Mouse (Mus musculus) limb, embryonic 11.5 days (tissue): Measurements from ENCODE around the gene Necab3. TPM values are rescaled to one million over a fixed set of nuclear protein-coding genes. Genes with fewer than 3 reads are reported as not detected.

ENCODE experiments used
- ATAC-seq: fragments of 200-750 bp; cut with Nextera tagmentation; 2 replicates; pipeline ENCODE4 v1.8.0; 2017; ENCODE audit warnings: low read depth; ENCODE audit not compliant: insufficient number of reproducible peaks, low FRiP score, low TSS enrichment
- DNase-seq: peaks from one replicate; pipeline ENCODE4 v3.0.0-alpha.2; 2015; ENCODE audit warnings: low spot score
- H3K27ac ChIP-seq: fragments of 300-500 bp; sonication (generic); replicated peaks from 2 replicates; pipeline ENCODE4 v1.5.1; 2014; ENCODE audit warnings: low read depth, mild to moderate bottlenecking, low read length
- H3K27me3 ChIP-seq: fragments of 300-500 bp; sonication (generic); 2 replicates; pipeline ENCODE4 v1.6.1; 2014; ENCODE audit warnings: mild to moderate bottlenecking, low read length, mixed read lengths; ENCODE audit not compliant: control insufficient read depth, insufficient read depth
- H3K36me3 ChIP-seq: fragments of 300-500 bp; sonication (generic); 2 replicates; pipeline ENCODE4 v1.6.1; 2014; ENCODE audit warnings: mild to moderate bottlenecking, low read length, moderate library complexity, mixed read lengths; ENCODE audit not compliant: control insufficient read depth, insufficient read depth
- H3K4me1 ChIP-seq: fragments of 300-500 bp; sonication (generic); 2 replicates; pipeline ENCODE4 v1.6.1; 2014; ENCODE audit warnings: low read length, mixed read lengths; ENCODE audit not compliant: control insufficient read depth, insufficient read depth
- H3K4me2 ChIP-seq: fragments of 300-500 bp; sonication (generic); 2 replicates; pipeline ENCODE4 v1.6.1; 2014; ENCODE audit warnings: low read depth, mild to moderate bottlenecking, moderate library complexity; ENCODE audit not compliant: severe bottlenecking
- H3K4me3 ChIP-seq: fragments of 300-500 bp; sonication (generic); 2 replicates; pipeline ENCODE4 v1.5.1; 2014; ENCODE audit warnings: low read depth, low read length
- H3K9ac ChIP-seq: fragments of 300-500 bp; sonication (generic); 2 replicates; pipeline ENCODE4 v1.6.1; 2014; ENCODE audit warnings: mild to moderate bottlenecking, low read length
- H3K9me3 ChIP-seq: fragments of 300-500 bp; sonication (generic); 2 replicates; pipeline ENCODE4 v1.6.1; 2016; ENCODE audit warnings: low read length; ENCODE audit not compliant: control insufficient read depth
- WGBS: fragments of 180-500 bp; shearing (Covaris S2); extraction: QIAGEN DNeasy Blood & Tissue Kit; methylation state at CpG from one replicate; pipeline ENCODE4 v1.1.7; 2014; 5-methylcytosine and 5-hydroxymethylcytosine counted together
- polyA plus RNA-seq: library from polyadenylated mRNA; unstranded; fragments of >200 nt; fragmentation: Nextera tagmentation; extraction: Ambion mirVana; gene quantifications from 2 replicates; pipeline ENCODE4 v1.2.1, GENCODE M21; 2014

Gene Necab3
- polyA plus RNA-seq, 1 experiment from 2014 or later = 1.4 TPM

GRCm38 (mm10) chr2:154526531-154526930, 32.2 kb downstream of the Necab3 start:
- 90% methylated on average over 3 of the region's 3 CpGs for WGBS
- H3K9me3 ChIP-seq = no peaks in the 10 kb centered on the region
- H3K27ac ChIP-seq = no peak overlapping the region
- no peak overlapping the region for H3K4me2 ChIP-seq
- H3K4me3 ChIP-seq = no peak overlapping the region
- no peaks in the 10 kb centered on the region for H3K4me1 ChIP-seq
- H3K27me3 ChIP-seq = no peaks in the 10 kb centered on the region
- peaks cover 7% of the 10 kb centered on the region; the same call in 1 of the 2 replicates for H3K36me3 ChIP-seq
- no peak overlapping the region for H3K9ac ChIP-seq
- ATAC-seq (no peak), DNase-seq (no peak)

GRCm38 (mm10) chr2:154525285-154525684, 33.4 kb downstream of the Necab3 start:
- DNase-seq (no peak), ATAC-seq (no peak)
- Histone ChIP-seq H3K27me3 (no peaks in the 10 kb centered on the region), H3K4me2 (no peak overlapping the region), H3K27ac (no peak overlapping the region), H3K9me3 (no peaks in the 10 kb centered on the region), H3K4me1 (no peaks in the 10 kb centered on the region), H3K36me3 (peaks cover 6% of the 10 kb centered on the region; the same call in 1 of the 2 replicates), H3K4me3 (no peak overlapping the region), H3K9ac (no peak overlapping the region)
- 96% methylated on average over 2 of the region's 2 CpGs for WGBS

- no peak overlapping the region for H3K4me3 ChIP-seq
- H3K27ac ChIP-seq = no peak overlapping the region
- 91% methylated on average over 5 of the region's 5 CpGs for WGBS
- H3K4me2 ChIP-seq = no peak overlapping the region
- peaks cover 10% of the 10 kb centered on the region; the same call in 1 of the 2 replicates for H3K36me3 ChIP-seq
- H3K27me3 ChIP-seq = no peaks in the 10 kb centered on the region
- ATAC-seq = no peak
- no peaks in the 10 kb centered on the region for H3K4me1 ChIP-seq
- H3K9ac ChIP-seq = no peak overlapping the region
- H3K9me3 ChIP-seq = no peaks in the 10 kb centered on the region
- no peak for DNase-seq
These were observed 36.4 kb downstream of the Necab3 start for GRCm38 (mm10) chr2:154522334-154522733.

GRCm38 (mm10) chr2:154521449-154521848, 37.2 kb downstream of the Necab3 start:
- no peak for DNase-seq
- no peaks in the 10 kb centered on the region for H3K4me1 ChIP-seq
- H3K36me3 ChIP-seq = peaks cover 10% of the 10 kb centered on the region; the same call in 1 of the 2 replicates
- H3K4me3 ChIP-seq = no peak overlapping the region
- ATAC-seq = no peak
- H3K27me3 ChIP-seq = no peaks in the 10 kb centered on the region
- H3K4me2 ChIP-seq = no peak overlapping the region
- H3K9me3 ChIP-seq = no peaks in the 10 kb centered on the region
- no peak overlapping the region for H3K27ac ChIP-seq
- no peak overlapping the region for H3K9ac ChIP-seq

- Histone ChIP-seq H3K9me3 (no peaks in the 10 kb centered on the region), H3K36me3 (peaks cover 3% of the 10 kb centered on the region; the same call in 1 of the 2 replicates), H3K4me1 (no peaks in the 10 kb centered on the region), H3K27ac (no peak overlapping the region), H3K4me3 (no peak overlapping the region), H3K9ac (no peak overlapping the region), H3K4me2 (no peak overlapping the region), H3K27me3 (no peaks in the 10 kb centered on the region)
- ATAC-seq (no peak), DNase-seq (no peak)
- WGBS = 91% methylated on average over 5 of the region's 5 CpGs
These were observed 41.3 kb downstream of the Necab3 start for GRCm38 (mm10) chr2:154517424-154517823.

GRCm38 (mm10) chr2:154516944-154517343, 41.7 kb downstream of the Necab3 start:
- no peaks in the 10 kb centered on the region for H3K4me1 ChIP-seq
- no peak overlapping the region for H3K9ac ChIP-seq
- 91% methylated on average over 3 of the region's 3 CpGs for WGBS
- no peaks in the 10 kb centered on the region for H3K27me3 ChIP-seq
- H3K9me3 ChIP-seq = no peaks in the 10 kb centered on the region
- no peak overlapping the region for H3K4me3 ChIP-seq
- ATAC-seq (no peak), DNase-seq (no peak)
- peaks cover 3% of the 10 kb centered on the region; the same call in 1 of the 2 replicates for H3K36me3 ChIP-seq
- H3K4me2 ChIP-seq = no peak overlapping the region
- H3K27ac ChIP-seq = no peak overlapping the region

GRCm38 (mm10) chr2:154510141-154510540, 48.5 kb downstream of the Necab3 start:
- Histone ChIP-seq H3K27ac (no peak overlapping the region), H3K4me2 (no peak overlapping the region), H3K9me3 (no peaks in the 10 kb centered on the region), H3K4me1 (no peaks in the 10 kb centered on the region), H3K27me3 (no peaks in the 10 kb centered on the region), H3K36me3 (peaks cover 2% of the 10 kb centered on the region; the same call in 1 of the 2 replicates), H3K9ac (no peak overlapping the region), H3K4me3 (no peak overlapping the region)
- ATAC-seq = no peak
- DNase-seq = no peak
- 89% methylated on average over 3 of the region's 3 CpGs for WGBS

GRCm38 (mm10) chr2:154508450-154508849, 50.2 kb downstream of the Necab3 start:
- no peaks in the 10 kb centered on the region for H3K4me1 ChIP-seq
- WGBS = 86% methylated on average over 4 of the region's 4 CpGs
- ATAC-seq = no peak

More at GRCm38 (mm10) chr2:154508450-154508849, 50.2 kb downstream of the Necab3 start:
- H3K4me2 ChIP-seq = no peak overlapping the region
- no peak overlapping the region for H3K9ac ChIP-seq
- H3K4me3 ChIP-seq = no peak overlapping the region
- DNase-seq = no peak
- peaks cover 2% of the 10 kb centered on the region; the same call in 1 of the 2 replicates for H3K36me3 ChIP-seq
- no peak overlapping the region for H3K27ac ChIP-seq
- no peaks in the 10 kb centered on the region for H3K27me3 ChIP-seq
- H3K9me3 ChIP-seq = no peaks in the 10 kb centered on the region
